ENCODE assay signal across 10 mouse cellular contexts in the genomic region with DNA sequence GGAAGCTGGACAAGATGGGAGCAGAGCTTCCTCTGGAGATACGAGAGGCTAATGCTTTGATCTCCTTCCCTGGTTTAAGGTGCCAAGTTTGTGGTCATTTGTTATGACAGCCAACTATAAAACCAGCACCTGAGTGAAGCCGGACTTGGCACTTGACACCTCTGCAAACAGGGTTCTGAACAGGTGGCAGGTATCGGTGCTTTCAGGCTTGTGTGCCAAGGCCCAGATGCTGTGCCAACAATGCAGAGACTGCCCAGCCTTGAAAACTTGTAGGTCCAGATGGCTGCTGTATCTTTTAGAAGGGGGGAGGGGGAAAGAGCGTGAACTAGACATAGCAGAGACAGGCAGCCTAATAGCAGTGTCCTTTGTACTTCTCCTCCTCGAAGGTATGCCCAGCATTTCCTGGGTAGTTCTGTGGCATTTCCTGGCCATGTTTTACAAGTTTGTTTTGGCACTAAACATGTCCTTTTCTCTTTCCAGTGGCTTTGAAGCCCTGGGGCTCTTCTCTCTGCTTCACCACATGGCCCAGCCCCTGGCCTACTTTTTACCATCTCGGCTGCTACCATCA.
DNase-seq lines count a peak whose midpoint lies in the region; ATAC-seq lines count a peak whose summit lies in the region.
"Had no signal": no experiment of that assay in that cellular context is flagged by ENCODE, and none has a peak within 500 bp of the region (broad histone marks: within the 10 kb centered on the region; RNA-seq: fewer than 3 reads in every experiment).

No protein-coding gene starts in this region.

- no peak for ATAC-seq in kidney, embryonic 15.5 days (replicated peaks; ENCODE audit: low FRiP score)
- ATAC-seq in cerebellum, adult (ENCODE audit: insufficient number of reproducible peaks, low FRiP score, low TSS enrichment) = peak; percentile 87
- ATAC-seq in embryonic facial prominence, embryonic 15.5 days (ENCODE audit: insufficient number of reproducible peaks, low FRiP score, low TSS enrichment, low read depth) = peak; percentile 47; the same call in 1 of the 2 replicates

- no peaks in the 10 kb centered on the region for H3K36me3 ChIP-seq in kidney, embryonic 15.5 days
- no peaks in the 10 kb centered on the region for H3K36me3 ChIP-seq in embryonic facial prominence, embryonic 15.5 days
- H3K36me3 ChIP-seq: hindbrain, embryonic 12.5 days had no signal

- no peak overlapping the region for H3K4me3 ChIP-seq in kidney, embryonic 15.5 days (replicated peaks)
- no peak overlapping the region for H3K4me3 ChIP-seq in embryonic facial prominence, embryonic 15.5 days (replicated peaks)
- H3K4me3 ChIP-seq: hindbrain, embryonic 12.5 days had no signal

- no peaks in the 10 kb centered on the region for H3K27me3 ChIP-seq in kidney, embryonic 15.5 days
- H3K27me3 ChIP-seq in embryonic facial prominence, embryonic 15.5 days = no peaks in the 10 kb centered on the region
- H3K27me3 ChIP-seq: hindbrain, embryonic 12.5 days had no signal

- no peak overlapping the region for H3K4me2 ChIP-seq in kidney, embryonic 15.5 days
- no peak overlapping the region for H3K4me2 ChIP-seq in embryonic facial prominence, embryonic 15.5 days (replicated peaks)
- H3K4me2 ChIP-seq: hindbrain, embryonic 12.5 days had no signal

- no peaks in the 10 kb centered on the region for H3K4me1 ChIP-seq in kidney, embryonic 15.5 days
- no peaks in the 10 kb centered on the region for H3K4me1 ChIP-seq in embryonic facial prominence, embryonic 15.5 days
- H3K4me1 ChIP-seq: hindbrain, embryonic 12.5 days had no signal

- 64% methylated on average over 6 of the region's 6 CpGs for WGBS in kidney, embryonic 15.5 days
- 62% methylated on average over 6 of the region's 6 CpGs for WGBS in embryonic facial prominence, embryonic 15.5 days

- H3K9me3 ChIP-seq in kidney, embryonic 15.5 days (replicated peaks) = no peaks in the 10 kb centered on the region
- H3K9me3 ChIP-seq in embryonic facial prominence, embryonic 15.5 days (replicated peaks) = no peaks in the 10 kb centered on the region
- H3K9me3 ChIP-seq: hindbrain, embryonic 12.5 days had no signal

- H3K27ac ChIP-seq in kidney, embryonic 15.5 days = no peak overlapping the region
- H3K27ac ChIP-seq in embryonic facial prominence, embryonic 15.5 days (replicated peaks) = no peak overlapping the region
- H3K27ac ChIP-seq: hindbrain, embryonic 12.5 days; macrophage had no signal

- H3K9ac ChIP-seq in kidney, embryonic 15.5 days = no peak overlapping the region
- no peak overlapping the region for H3K9ac ChIP-seq in embryonic facial prominence, embryonic 15.5 days
- H3K9ac ChIP-seq: hindbrain, embryonic 12.5 days had no signal

- DNase-seq in kidney, adult 18-20 months = peak; percentile 50
- DNase-seq in 3T3-L1 (ENCODE audit: low read depth, low spot score) = peak; percentile 76
- no peak for DNase-seq in layer of hippocampus, postnatal 14 days (ENCODE audit: low spot score in 2 of 2)
- no peak for DNase-seq in right cerebral cortex, postnatal 4 days
- DNase-seq: thymus, adult 18-20 months had no signal

Comparison
In these comparisons a context has a peak if more than half of its experiments do, and no peak if none do; other contexts are left out.
1. DNase-seq: peak in kidney, adult 18-20 months (single experiment) and 3T3-L1 (single experiment); none in layer of hippocampus, postnatal 14 days (0 of 2) and right cerebral cortex, postnatal 4 days (single experiment).